Mouse (Mus musculus) hindbrain, embryonic 15.5 days (tissue): ENCODE data around the gene Tnfrsf4. TPM values are rescaled to one million over a fixed set of nuclear protein-coding genes. Genes with fewer than 3 reads are reported as not detected.

Experiments used
- ATAC-seq: fragments of 200-750 bp; cut with Nextera tagmentation; 2 replicates; pipeline ENCODE4 v1.8.0; 2017; ENCODE audit warnings: low read depth, moderate number of reproducible peaks, moderate TSS enrichment; ENCODE audit not compliant: low FRiP score
- H3K27ac ChIP-seq: fragments of 300-500 bp; sonication (generic); replicated peaks from 2 replicates; pipeline ENCODE4 v1.5.1; 2015; ENCODE audit warnings: mild to moderate bottlenecking, inconsistent platforms
- H3K27me3 ChIP-seq: fragments of 300-500 bp; sonication (generic); 2 replicates; pipeline ENCODE4 v1.6.1; 2015; ENCODE audit warnings: control low read depth, inconsistent platforms
- H3K36me3 ChIP-seq: fragments of 300-500 bp; sonication (generic); 2 replicates; pipeline ENCODE4 v1.6.1; 2015; ENCODE audit warnings: control low read depth, inconsistent platforms
- H3K4me1 ChIP-seq: fragments of 300-500 bp; sonication (generic); replicated peaks from 2 replicates; pipeline ENCODE4 v1.6.1; 2015; ENCODE audit warnings: control low read depth, inconsistent platforms
- H3K4me2 ChIP-seq: fragments of 300-500 bp; sonication (generic); 2 replicates; pipeline ENCODE4 v1.6.1; 2015; ENCODE audit warnings: moderate library complexity, mild to moderate bottlenecking, inconsistent platforms
- H3K4me3 ChIP-seq: fragments of 300-500 bp; sonication (generic); 2 replicates; pipeline ENCODE4 v1.5.1; 2015; ENCODE audit warnings: mild to moderate bottlenecking, inconsistent platforms
- H3K9ac ChIP-seq: fragments of 300-500 bp; sonication (generic); 2 replicates; pipeline ENCODE4 v1.6.1; 2015; ENCODE audit warnings: inconsistent platforms
- H3K9me3 ChIP-seq: fragments of 300-500 bp; sonication (generic); 2 replicates; pipeline ENCODE4 v1.6.1; 2016; ENCODE audit warnings: control low read depth, inconsistent platforms
- WGBS: fragments of 180-500 bp; shearing (Covaris S2); methylation state at CpG from one replicate; pipeline ENCODE4 v1.1.7; 2015; 5-methylcytosine and 5-hydroxymethylcytosine counted together
- polyA plus RNA-seq: library from polyadenylated mRNA; unstranded; fragments of >200 nt; fragmentation: Nextera tagmentation; extraction: Ambion mirVana; gene quantifications from 2 replicates; pipeline ENCODE4 v1.2.1, GENCODE M21; 2015

Gene Tnfrsf4
- 0.64 and 0.73 TPM in 2 replicates for polyA plus RNA-seq

- no peak for ATAC-seq
- Histone ChIP-seq H3K36me3 (peaks cover 27% of the 10 kb centered on the region), H3K9me3 (no peaks in the 10 kb centered on the region), H3K4me2 (no peak within 1 kb of the TSS), H3K4me1 (no peaks in the 10 kb centered on the region), H3K27ac (no peak within 1 kb of the TSS), H3K4me3 (no peak within 1 kb of the TSS), H3K9ac (no peak within 1 kb of the TSS), H3K27me3 (no peaks in the 10 kb centered on the region)
- 85% methylated on average over 8 of the region's 8 CpGs for WGBS
Measured at GRCm38 (mm10) chr4:156013637-156014036, at the start of gene Tnfrsf4. Tnfrsf4 (plus strand) TSS chr4:156013843.

- H3K9ac ChIP-seq, result no peak overlapping the region
- peaks cover 21% of the 10 kb centered on the region for H3K36me3 ChIP-seq
- no peak overlapping the region for H3K4me2 ChIP-seq
- no peak for ATAC-seq
- H3K4me3 ChIP-seq, result no peak overlapping the region
- H3K27ac ChIP-seq, result no peak overlapping the region
- H3K9me3 ChIP-seq, result no peaks in the 10 kb centered on the region
- peaks cover 11% of the 10 kb centered on the region for H3K4me1 ChIP-seq
- H3K27me3 ChIP-seq, result no peaks in the 10 kb centered on the region
- WGBS, result 96% methylated on average over 11 of the region's 11 CpGs
Measured at GRCm38 (mm10) chr4:155964396-155964795, 49.2 kb upstream of the Tnfrsf4 start.

GRCm38 (mm10) chr4:155969043-155969653, 44.5 kb upstream of the Tnfrsf4 start:
- H3K4me1 ChIP-seq, result no peaks in the 10 kb centered on the region
- H3K27me3 ChIP-seq, result no peaks in the 10 kb centered on the region
- no peak overlapping the region for H3K9ac ChIP-seq
- no peak overlapping the region for H3K4me3 ChIP-seq
- peaks cover 14% of the 10 kb centered on the region for H3K36me3 ChIP-seq
- ATAC-seq, result no peak
- no peak overlapping the region for H3K4me2 ChIP-seq
- 90% methylated on average over 13 of the region's 13 CpGs for WGBS
- H3K27ac ChIP-seq, result no peak overlapping the region
- H3K9me3 ChIP-seq, result no peaks in the 10 kb centered on the region

GRCm38 (mm10) chr4:155970286-155970685, 43.4 kb upstream of the Tnfrsf4 start:
- Histone ChIP-seq H3K9me3 (no peaks in the 10 kb centered on the region), H3K36me3 (peaks cover 9% of the 10 kb centered on the region), H3K9ac (no peak overlapping the region), H3K4me3 (no peak overlapping the region), H3K27ac (no peak overlapping the region), H3K27me3 (no peaks in the 10 kb centered on the region), H3K4me1 (no peaks in the 10 kb centered on the region), H3K4me2 (no peak overlapping the region)
- WGBS, result 88% methylated on average over 5 of the region's 5 CpGs
- no peak for ATAC-seq

- no peak for ATAC-seq
- WGBS, result 67% methylated on average over 6 of the region's 6 CpGs
- Histone ChIP-seq H3K4me2 (no peak overlapping the region), H3K4me3 (no peak overlapping the region), H3K9ac (no peak overlapping the region), H3K27ac (no peak overlapping the region), H3K27me3 (no peaks in the 10 kb centered on the region), H3K4me1 (no peaks in the 10 kb centered on the region), H3K9me3 (no peaks in the 10 kb centered on the region), H3K36me3 (no peaks in the 10 kb centered on the region)
Measured at GRCm38 (mm10) chr4:155972651-155973050, 41.0 kb upstream of the Tnfrsf4 start.

- WGBS, result 84% methylated on average over 2 of the region's 2 CpGs
Measured at GRCm38 (mm10) chr4:155973239-155973638, 40.4 kb upstream of the Tnfrsf4 start.

GRCm38 (mm10) chr4:155981436-155982082, 32.1 kb upstream of the Tnfrsf4 start:
- Histone ChIP-seq H3K9me3 (no peaks in the 10 kb centered on the region), H3K36me3 (no peaks in the 10 kb centered on the region), H3K9ac (no peak overlapping the region), H3K4me3 (no peak overlapping the region), H3K4me1 (no peaks in the 10 kb centered on the region), H3K27ac (no peak overlapping the region), H3K27me3 (no peaks in the 10 kb centered on the region), H3K4me2 (no peak overlapping the region)
- WGBS, result 84% methylated on average over 12 of the region's 12 CpGs
- no peak for ATAC-seq

More at GRCm38 (mm10) chr4:155973239-155973638, 40.4 kb upstream of the Tnfrsf4 start:
- Histone ChIP-seq H3K4me3 (no peak overlapping the region), H3K9ac (no peak overlapping the region), H3K27ac (no peak overlapping the region), H3K27me3 (no peaks in the 10 kb centered on the region), H3K4me1 (no peaks in the 10 kb centered on the region), H3K9me3 (no peaks in the 10 kb centered on the region), H3K4me2 (no peak overlapping the region), H3K36me3 (no peaks in the 10 kb centered on the region)
- ATAC-seq, result no peak

- no peak overlapping the region for H3K4me2 ChIP-seq
- WGBS, result 9% methylated on average over 2 of the region's 2 CpGs
- no peaks in the 10 kb centered on the region for H3K36me3 ChIP-seq
- H3K9ac ChIP-seq, result no peak overlapping the region
- no peak overlapping the region for H3K27ac ChIP-seq
- H3K9me3 ChIP-seq, result no peaks in the 10 kb centered on the region
- H3K4me3 ChIP-seq, result no peak overlapping the region
- no peaks in the 10 kb centered on the region for H3K4me1 ChIP-seq
- ATAC-seq, result no peak
- H3K27me3 ChIP-seq, result no peaks in the 10 kb centered on the region
Measured at GRCm38 (mm10) chr4:155983788-155984187, 29.9 kb upstream of the Tnfrsf4 start.

GRCm38 (mm10) chr4:155991211-155991907, 22.3 kb upstream of the Tnfrsf4 start:
- H3K27ac ChIP-seq, result peak overlapping the region; percentile 96
- H3K4me2 ChIP-seq, result peak overlapping the region; percentile 98
- 87% methylated on average over 22 of the region's 22 CpGs for WGBS
- H3K9me3 ChIP-seq, result no peaks in the 10 kb centered on the region
- H3K9ac ChIP-seq, result peak overlapping the region; percentile 79
- peak overlapping the region; percentile 80 for H3K4me3 ChIP-seq
- ATAC-seq, result peak; percentile 13; the same call in 1 of the 2 replicates
- H3K27me3 ChIP-seq, result no peaks in the 10 kb centered on the region
- no peaks in the 10 kb centered on the region for H3K36me3 ChIP-seq
- H3K4me1 ChIP-seq, result peaks cover 40% of the 10 kb centered on the region

- 23% methylated on average over 37 of the region's 37 CpGs for WGBS
- peak; percentile 33 for ATAC-seq
- Histone ChIP-seq H3K4me2 (peak overlapping the region; percentile 98), H3K4me3 (peak overlapping the region; percentile 80), H3K9ac (peak overlapping the region; percentile 79), H3K9me3 (no peaks in the 10 kb centered on the region), H3K4me1 (peaks cover 40% of the 10 kb centered on the region), H3K36me3 (no peaks in the 10 kb centered on the region), H3K27ac (peak overlapping the region; percentile 96), H3K27me3 (no peaks in the 10 kb centered on the region)
Measured at GRCm38 (mm10) chr4:155991908-155992230, 21.8 kb upstream of the Tnfrsf4 start.

GRCm38 (mm10) chr4:155992241-155992905, 21.3 kb upstream of the Tnfrsf4 start, which contains the start of the genes B3galt6 and Sdf4:
B3galt6 (minus strand) TSS chr4:155992649.
Sdf4 (plus strand) TSS chr4:155992872.
- WGBS, result under 1% methylated on average over 99 of the region's 99 CpGs
- ATAC-seq, result peak; percentile 85

More at GRCm38 (mm10) chr4:155992241-155992905, 21.3 kb upstream of the Tnfrsf4 start, which contains the start of the genes B3galt6 and Sdf4:
- H3K9me3 ChIP-seq, result no peaks in the 10 kb centered on the region
- H3K4me1 ChIP-seq, result peaks cover 40% of the 10 kb centered on the region
- peak within 1 kb of the TSS; percentile 79 for H3K9ac ChIP-seq
- H3K27ac ChIP-seq, result peak within 1 kb of the TSS; percentile 96
- H3K27me3 ChIP-seq, result no peaks in the 10 kb centered on the region
- H3K4me3 ChIP-seq, result peak within 1 kb of the TSS; percentile 80
- 0 out of 2 replicates have a peak, but pooled peaks cover 3% of the 10 kb centered on the region for H3K36me3 ChIP-seq
- H3K4me2 ChIP-seq, result peak within 1 kb of the TSS; percentile 98
